Mouse (Mus musculus) bone marrow, adult 2 months (tissue): Measurements from ENCODE around the gene Mmadhc.

Experiments
- CTCF ChIP-seq: fragments of 200-500 bp; IDR thresholded peaks from 2 replicates; pipeline ENCODE4 v1.5.1; 2011; ENCODE audit warnings: low read length, control low read depth; ENCODE audit not compliant: control insufficient read depth, insufficient read depth
- POLR2A ChIP-seq: fragments of 200-500 bp; IDR thresholded peaks from 2 replicates; pipeline ENCODE4 v1.6.1; 2011; ENCODE audit warnings: low read depth, mild to moderate bottlenecking, control low read depth, low read length, borderline replicate concordance; ENCODE audit not compliant: control insufficient read depth

DNA sequence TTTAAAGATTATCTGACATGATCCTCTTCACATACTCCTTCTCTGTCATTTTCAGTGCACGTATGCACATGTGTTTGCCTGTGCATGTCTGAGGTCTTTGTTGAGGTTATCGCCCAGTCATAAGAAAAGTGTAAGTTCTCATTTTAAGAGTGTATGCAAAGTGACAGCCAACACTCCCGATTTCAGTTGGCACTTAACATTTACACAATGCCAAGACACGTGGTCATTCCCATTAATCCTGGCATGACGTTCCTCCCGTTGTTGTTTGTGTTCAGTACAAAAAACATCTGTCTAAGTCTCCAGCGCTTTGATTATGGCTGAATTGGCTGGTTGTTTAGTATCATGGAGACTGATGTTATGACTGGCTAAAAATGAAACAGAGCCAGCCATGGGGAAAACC lies 28.2 kb upstream of the Mmadhc start:
- no peak for TF ChIP-seq POLR2A
- no peak for TF ChIP-seq CTCF
